Mouse (Mus musculus): ENCODE results near the gene Arhgef10l. TPM values are rescaled to one million over a fixed set of nuclear protein-coding genes. Genes with fewer than 3 reads are reported as not detected.

Arhgef10l gene
- total and polyA plus RNA-seq, 3 experiments = 10.2 to 26.0 TPM; not detected in 1

GRCm38 (mm10) chr4:140680731-140681397 lies 15.1 kb upstream of the Arhgef10l start (continued):
- TF ChIP-seq CTCF (IDR thresholded peaks at IDR 0.05 in 2 of 3, conservative IDR thresholded peaks at IDR 0.05 in 1 of 3; ENCODE audit: control insufficient read depth in 1 of 3, insufficient read depth in 1 of 3, low read depth in 2 of 3, low read length in 3 of 3, poor library complexity in 1 of 3, severe bottlenecking in 1 of 3) = no peak
- TF ChIP-seq NELFE (IDR thresholded peaks at IDR 0.05; ENCODE audit: low read depth, low read length) = no peak
- no peak for TF ChIP-seq MAZ (IDR thresholded peaks at IDR 0.05; ENCODE audit: low read depth, low read length)

GRCm38 (mm10) chr4:140679723-140680380 lies 14.0 kb upstream of the Arhgef10l start:
- H3K4me1 ChIP-seq (ENCODE audit: control insufficient read depth in 1 of 2, insufficient read depth in 2 of 2, low read length in 2 of 2) = peaks cover under 1 to 14% of the 10 kb centered on the region in 2 experiments
- TF ChIP-seq MXI1 (IDR thresholded peaks at IDR 0.05; ENCODE audit: low read depth, low read length) (0 out of 2 replicates have a peak, but pooled peaks have one; percentile 15), USF1 (IDR thresholded peaks at IDR 0.05; ENCODE audit: low read depth, low read length) (no peak), SMC3 (IDR thresholded peaks at IDR 0.05; ENCODE audit: low read depth, low read length) (peak; percentile 84), RCOR1 (IDR thresholded peaks at IDR 0.05; ENCODE audit: low read depth, low read length) (no peak), MEF2A (IDR thresholded peaks at IDR 0.05; ENCODE audit: extremely low read depth, insufficient replicate concordance, low read depth, low read length, poor library complexity, severe bottlenecking) (no peak), TBP (IDR thresholded peaks at IDR 0.05; ENCODE audit: low read depth, low read length) (peak; percentile 58; the same call in 1 of the 2 replicates), EP300 (IDR thresholded peaks at IDR 0.05; ENCODE audit: low read depth in 1 of 2, low read length in 2 of 2) (0 out of 4 replicates have a peak, but pooled peaks of 1 of the 2 experiments have one; percentile 14), SIN3A (IDR thresholded peaks at IDR 0.05; ENCODE audit: low read length) (peak; percentile 46; the same call in 1 of the 2 replicates), MAX (IDR thresholded peaks at IDR 0.05; ENCODE audit: low read length) (0 out of 2 replicates have a peak, but pooled peaks have one; percentile 37), GABPA (IDR thresholded peaks at IDR 0.05; ENCODE audit: low read depth, low read length) (no peak), RAD21 (IDR thresholded peaks at IDR 0.05; ENCODE audit: low read depth, low read length) (peak; percentile 73), USF2 (IDR thresholded peaks at IDR 0.05; ENCODE audit: borderline replicate concordance in 1 of 2, insufficient read depth in 1 of 2, low read depth in 1 of 2, low read length in 2 of 2) (no peak), TAL1 (IDR thresholded peaks at IDR 0.05; ENCODE audit: low read length) (no peak), ELF1 (IDR thresholded peaks at IDR 0.05; ENCODE audit: low read depth, low read length) (peak; percentile 90), ZC3H11A (IDR thresholded peaks at IDR 0.05; ENCODE audit: low read depth, low read length) (peak; percentile 75), NRF1 (IDR thresholded peaks at IDR 0.05; ENCODE audit: insufficient read depth, low read depth, low read length, poor library complexity, severe bottlenecking) (peak; percentile 31; the same call in 1 of the 2 replicates), CTCF (IDR thresholded peaks at IDR 0.05 in 2 of 3, conservative IDR thresholded peaks at IDR 0.05 in 1 of 3; ENCODE audit: control insufficient read depth in 1 of 3, insufficient read depth in 1 of 3, low read depth in 2 of 3, low read length in 3 of 3, poor library complexity in 1 of 3, severe bottlenecking in 1 of 3) (peak; percentile 57 to 81 (median 73))
- H3K9me3 ChIP-seq (replicated peaks; ENCODE audit: insufficient read depth, low read length) = no peaks in the 10 kb centered on the region
- H3K36me3 ChIP-seq (ENCODE audit: control insufficient read depth in 1 of 2, insufficient read depth in 2 of 2, low read length in 2 of 2) = peaks cover 0 to 10% of the 10 kb centered on the region in 2 experiments; a peak in 2 of 4 replicates
- no peak overlapping the region for H3K9ac ChIP-seq (ENCODE audit: control insufficient read depth, low read depth, low read length, poor library complexity, severe bottlenecking)
- peak overlapping the region; percentile 0 to 1; a peak in 2 of 4 replicates for H3K4me3 ChIP-seq (ENCODE audit: control insufficient read depth in 1 of 2, insufficient read depth in 1 of 2, low read depth in 2 of 2, low read length in 2 of 2)
- H3K27me3 ChIP-seq (ENCODE audit: control insufficient read depth in 1 of 2, insufficient read depth in 2 of 2, low read length in 2 of 2) = no peaks in the 10 kb centered on the region
- peak; percentile 93 for DNase-seq (ENCODE audit: low read depth, low spot score)
- H3K79me2 ChIP-seq (ENCODE audit: control insufficient read depth, insufficient read depth, low read length, poor library complexity) = no peaks in the 10 kb centered on the region
- no peak overlapping the region for H3K27ac ChIP-seq (ENCODE audit: control insufficient read depth, low read depth, low read length)
